Mouse (Mus musculus): Measurements from ENCODE around the gene Spint3. TPM values are rescaled to one million over a fixed set of nuclear protein-coding genes. Genes with fewer than 3 reads are reported as not detected.
A peak's percentile ranks its signal among the peaks of the same experiment; 100 is the strongest.

Gene Spint3
- polyA plus RNA-seq, 1 experiment, result not detected

DNA sequence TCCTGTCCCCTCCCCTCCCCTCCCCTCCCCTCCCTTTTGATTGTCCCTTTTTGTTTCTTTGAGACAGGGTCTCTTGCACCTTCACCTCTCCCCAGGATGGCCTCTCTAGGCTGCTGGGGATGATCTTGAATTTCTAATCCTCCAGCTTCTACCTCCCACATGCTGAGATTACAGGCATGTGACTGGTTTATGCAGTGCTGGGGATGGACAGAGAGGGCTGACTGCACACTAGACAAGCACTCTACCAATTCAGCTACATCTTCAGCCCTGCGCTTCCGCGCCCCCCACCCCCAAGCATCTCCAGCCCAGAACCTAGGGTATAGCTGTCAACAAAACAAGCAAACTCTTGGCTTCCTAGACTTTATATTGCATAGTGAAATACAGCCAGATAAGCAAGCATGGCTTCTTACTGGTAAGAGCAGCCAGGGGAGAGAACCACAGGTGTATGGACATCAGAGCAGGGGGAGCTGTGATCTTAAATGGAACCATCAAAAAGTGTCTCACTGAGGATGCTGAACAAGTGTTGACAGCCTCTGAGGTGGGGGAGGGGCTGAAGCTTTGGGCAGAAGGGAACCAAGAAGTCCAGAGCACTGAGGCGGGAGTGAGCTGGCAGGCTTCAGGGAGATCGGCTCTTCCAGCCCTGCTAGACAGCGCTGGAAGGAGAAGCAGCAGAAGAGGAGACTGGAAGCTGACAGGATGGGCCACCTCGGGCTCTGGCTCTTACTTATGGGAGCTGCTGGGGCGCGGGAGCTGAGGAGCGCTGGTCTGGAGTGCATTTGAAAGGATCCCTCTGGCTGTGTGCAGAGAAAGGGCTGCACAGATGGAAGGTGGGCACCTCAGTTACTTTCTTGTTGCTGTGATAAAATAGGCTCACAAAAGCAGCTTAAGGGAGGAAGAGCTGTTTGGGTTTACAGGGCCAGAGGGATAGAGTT, 23.0 kb downstream of the Spint3 start:
- Histone ChIP-seq H3K27ac (ENCODE audit: insufficient read depth, low read depth, low read length) (no peak overlapping the region), H3K4me1 (ENCODE audit: control insufficient read depth, insufficient read depth, low read length) (no peaks in the 10 kb centered on the region), H3K27me3 (replicated peaks; ENCODE audit: control insufficient read depth, insufficient read depth, low read length) (no peaks in the 10 kb centered on the region), H3K4me3 (ENCODE audit: insufficient read depth, low read depth, low read length) (no peak overlapping the region), H3K36me3 (ENCODE audit: control insufficient read depth, insufficient read depth, low read length) (no peaks in the 10 kb centered on the region)
- no peak for TF ChIP-seq CTCF (conservative IDR thresholded peaks at IDR 0.05; ENCODE audit: insufficient read depth, insufficient read length, low read depth, low read length)
- no peak for TF ChIP-seq POLR2A (IDR thresholded peaks at IDR 0.05; ENCODE audit: low read depth, low read length)
- DNase-seq, result no peak
- WGBS, result 40% methylated on average over 10 of the region's 10 CpGs

DNA sequence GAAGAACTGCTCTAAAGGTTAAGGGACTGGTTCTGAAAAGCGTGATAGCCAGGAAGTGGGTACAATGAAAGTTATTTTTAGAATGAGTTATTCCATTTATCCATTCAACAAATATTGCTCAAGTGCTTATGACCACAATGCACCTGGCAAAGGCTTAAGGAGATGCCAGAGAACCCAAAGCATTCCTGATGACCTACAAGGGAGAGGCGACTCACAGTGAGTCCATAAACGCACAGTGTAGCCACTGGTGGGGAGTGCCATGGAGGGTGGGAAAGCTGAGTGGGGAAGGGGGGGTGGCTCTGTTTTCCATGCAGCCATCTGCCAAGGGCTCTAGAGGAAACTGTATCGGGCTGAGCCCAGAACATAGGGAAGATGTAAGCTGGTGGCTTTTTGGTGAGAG, 23.9 kb downstream of the Spint3 start:
- Histone ChIP-seq H3K27me3 (replicated peaks; ENCODE audit: control insufficient read depth, insufficient read depth, low read length) (no peaks in the 10 kb centered on the region), H3K36me3 (ENCODE audit: control insufficient read depth, insufficient read depth, low read length) (no peaks in the 10 kb centered on the region), H3K27ac (ENCODE audit: insufficient read depth, low read depth, low read length) (no peak overlapping the region), H3K4me1 (ENCODE audit: control insufficient read depth, insufficient read depth, low read length) (peaks cover 5% of the 10 kb centered on the region; the same call in 1 of the 2 replicates), H3K4me3 (ENCODE audit: insufficient read depth, low read depth, low read length) (no peak overlapping the region)
- WGBS, result 52% methylated on average over 4 of the region's 4 CpGs
- TF ChIP-seq CTCF (conservative IDR thresholded peaks at IDR 0.05; ENCODE audit: insufficient read depth, insufficient read length, low read depth, low read length) (no peak), POLR2A (IDR thresholded peaks at IDR 0.05; ENCODE audit: low read depth, low read length) (no peak)
- DNase-seq, result no peak

DNA sequence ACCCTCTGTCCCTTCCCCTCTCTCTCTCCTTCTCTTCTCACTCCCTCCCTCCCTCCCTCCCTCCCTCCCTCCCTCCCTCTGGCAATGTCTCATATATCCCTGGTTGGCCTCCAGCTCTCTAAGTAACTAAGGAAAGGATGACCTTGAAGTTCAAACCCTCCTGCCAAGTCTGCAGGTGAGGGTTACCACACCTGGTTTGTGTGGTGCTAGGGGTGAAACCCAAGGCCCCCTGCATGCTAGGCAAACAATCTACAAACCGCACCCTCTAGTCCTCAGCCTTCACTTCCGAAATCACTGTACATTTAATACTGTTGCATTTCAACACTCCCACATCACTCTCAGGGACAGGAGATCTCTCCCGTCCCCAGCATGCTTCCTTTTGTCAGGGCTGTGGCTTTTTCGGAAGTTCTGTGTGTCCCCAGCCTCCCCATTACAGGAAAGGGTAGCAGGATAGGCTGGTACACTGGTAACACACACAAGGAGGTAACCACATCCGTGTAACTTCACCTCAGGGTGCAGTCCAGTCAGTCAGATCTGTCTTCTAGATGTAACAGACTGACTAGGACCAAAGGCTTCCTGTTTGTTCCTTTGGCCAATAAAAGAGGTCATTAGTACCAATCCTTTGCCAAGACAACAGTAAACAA, 28.7 kb downstream of the Spint3 start:
- 29% methylated on average over 5 of the region's 5 CpGs for WGBS

DNA sequence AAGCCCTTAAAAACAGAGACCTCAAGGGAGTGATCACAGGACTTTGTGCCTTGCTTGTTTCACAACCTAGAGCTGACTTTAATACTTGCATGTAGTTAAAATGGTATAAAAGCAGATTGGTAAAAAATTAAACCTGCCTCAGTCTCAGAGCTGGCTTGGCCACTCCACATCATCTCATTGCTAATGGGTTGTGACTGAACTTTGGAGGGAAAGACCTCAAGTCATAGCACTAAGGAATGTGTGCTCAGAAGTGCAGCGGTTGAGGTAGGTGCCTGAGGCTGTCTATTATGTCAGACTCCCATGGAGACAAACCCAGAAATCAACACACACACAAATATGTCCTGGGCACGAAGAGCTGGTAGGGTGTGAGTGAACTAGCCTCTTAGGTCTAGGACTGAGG, 29.5 kb downstream of the Spint3 start:
- Histone ChIP-seq H3K27ac (ENCODE audit: insufficient read depth, low read depth, low read length) (peak overlapping the region; percentile 85), H3K4me3 (ENCODE audit: insufficient read depth, low read depth, low read length) (no peak overlapping the region), H3K27me3 (replicated peaks; ENCODE audit: control insufficient read depth, insufficient read depth, low read length) (no peaks in the 10 kb centered on the region), H3K4me1 (ENCODE audit: control insufficient read depth, insufficient read depth, low read length) (peaks cover 14% of the 10 kb centered on the region; the same call in 1 of the 2 replicates), H3K36me3 (ENCODE audit: control insufficient read depth, insufficient read depth, low read length) (no peaks in the 10 kb centered on the region)
- DNase-seq, result peak; percentile 86
- TF ChIP-seq CTCF (conservative IDR thresholded peaks at IDR 0.05; ENCODE audit: insufficient read depth, insufficient read length, low read depth, low read length) (no peak), POLR2A (IDR thresholded peaks at IDR 0.05; ENCODE audit: low read depth, low read length) (no peak)
- 25% methylated on average over 2 of the region's 2 CpGs for WGBS

More for the DNA sequence above, 28.7 kb downstream of the Spint3 start:
- TF ChIP-seq POLR2A (IDR thresholded peaks at IDR 0.05; ENCODE audit: low read depth, low read length) (no peak), CTCF (conservative IDR thresholded peaks at IDR 0.05; ENCODE audit: insufficient read depth, insufficient read length, low read depth, low read length) (no peak)
- Histone ChIP-seq H3K4me1 (ENCODE audit: control insufficient read depth, insufficient read depth, low read length) (peaks cover 14% of the 10 kb centered on the region; the same call in 1 of the 2 replicates), H3K27ac (ENCODE audit: insufficient read depth, low read depth, low read length) (peak overlapping the region; percentile 62; the same call in 1 of the 2 replicates), H3K4me3 (ENCODE audit: insufficient read depth, low read depth, low read length) (no peak overlapping the region), H3K27me3 (replicated peaks; ENCODE audit: control insufficient read depth, insufficient read depth, low read length) (no peaks in the 10 kb centered on the region), H3K36me3 (ENCODE audit: control insufficient read depth, insufficient read depth, low read length) (no peaks in the 10 kb centered on the region)
- DNase-seq, result no peak

GRCm38 (mm10) chr2:164542598-164542997, 30.7 kb downstream of the Spint3 start:
- Histone ChIP-seq H3K27me3 (replicated peaks; ENCODE audit: control insufficient read depth, insufficient read depth, low read length) (no peaks in the 10 kb centered on the region), H3K36me3 (ENCODE audit: control insufficient read depth, insufficient read depth, low read length) (no peaks in the 10 kb centered on the region), H3K4me1 (ENCODE audit: control insufficient read depth, insufficient read depth, low read length) (peaks cover 14% of the 10 kb centered on the region; the same call in 1 of the 2 replicates), H3K4me3 (ENCODE audit: insufficient read depth, low read depth, low read length) (no peak overlapping the region), H3K27ac (ENCODE audit: insufficient read depth, low read depth, low read length) (peak overlapping the region; percentile 85)
- peak; percentile 17 for DNase-seq
- WGBS, result 72% methylated on average over 7 of the region's 7 CpGs
- TF ChIP-seq POLR2A (IDR thresholded peaks at IDR 0.05; ENCODE audit: low read depth, low read length) (no peak), CTCF (conservative IDR thresholded peaks at IDR 0.05; ENCODE audit: insufficient read depth, insufficient read length, low read depth, low read length) (no peak)

- Histone ChIP-seq H3K27me3 (replicated peaks; ENCODE audit: control insufficient read depth, insufficient read depth, low read length) (no peaks in the 10 kb centered on the region), H3K27ac (ENCODE audit: insufficient read depth, low read depth, low read length) (no peak overlapping the region), H3K4me3 (ENCODE audit: insufficient read depth, low read depth, low read length) (no peak overlapping the region), H3K4me1 (ENCODE audit: control insufficient read depth, insufficient read depth, low read length) (peaks cover 14% of the 10 kb centered on the region; the same call in 1 of the 2 replicates), H3K36me3 (ENCODE audit: control insufficient read depth, insufficient read depth, low read length) (no peaks in the 10 kb centered on the region)
- WGBS, result 84% methylated on average over 5 of the region's 5 CpGs
- no peak for TF ChIP-seq POLR2A (IDR thresholded peaks at IDR 0.05; ENCODE audit: low read depth, low read length)
- TF ChIP-seq CTCF (conservative IDR thresholded peaks at IDR 0.05; ENCODE audit: insufficient read depth, insufficient read length, low read depth, low read length), result no peak
- DNase-seq, result no peak
Observed at GRCm38 (mm10) chr2:164542132-164542531, 31.1 kb downstream of the Spint3 start.

All from kidney, adult 2 months (tissue).